10 mouse cellular contexts compared by ENCODE assay signal in the genomic region with DNA sequence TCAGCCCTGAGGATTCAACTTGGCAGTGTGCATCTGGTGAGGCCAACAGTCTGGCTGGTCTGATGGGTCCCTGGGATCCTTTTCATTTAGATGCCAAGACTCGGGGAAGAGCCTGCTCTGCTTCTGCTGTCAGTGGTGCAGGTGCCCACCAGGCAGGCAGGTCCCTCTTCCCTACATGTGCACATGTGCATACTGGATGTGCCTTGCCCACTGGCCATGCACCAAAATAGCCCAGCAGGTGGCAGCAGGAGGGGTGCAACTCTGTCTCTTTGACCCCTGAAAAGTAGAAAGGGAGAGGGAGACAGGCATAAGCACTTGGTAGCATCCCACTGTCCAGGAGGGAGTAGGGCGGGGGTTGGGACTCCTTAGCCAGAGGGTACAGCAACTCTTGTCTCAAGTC.
A peak's percentile ranks its signal among the peaks of the same experiment; 100 is the strongest.
DNase-seq lines count a peak whose midpoint lies in the region; ATAC-seq and TF ChIP-seq lines count a peak whose summit lies in the region.
"Had no signal": no experiment of that assay in that cellular context is flagged by ENCODE, and none has a peak within 500 bp of the region (broad histone marks: within the 10 kb centered on the region; RNA-seq: fewer than 3 reads in every experiment).

No protein-coding gene starts in this region.

- CTCF ChIA-PET in Patski (lab: Charles Lee), result no interaction called here

- TF ChIP-seq CTCF in Patski (IDR thresholded peaks at IDR 0.05), result peak; percentile 46
- peak; percentile 12; the same call in 1 of the 2 replicates for TF ChIP-seq CTCF in small intestine, adult 2 months (IDR thresholded peaks at IDR 0.05; ENCODE audit: extremely low read depth, insufficient read length, insufficient replicate concordance, low read depth, low read length)

- H3K4me3 ChIP-seq in small intestine, adult 2 months (ENCODE audit: low read depth, low read length), result no peak overlapping the region

- POLR2A ChIA-PET in Patski (lab: Charles Lee), result no interaction called here

- in situ Hi-C loops in Patski (cut with MboI; ENCODE audit: low pct_unique_long_range_greater_than_20kb), result loop anchor here (10.0 to 25.0 kb wide), 3 partner anchors 220 to 1313 kb away; a partner anchor contains a TSS

- H3K36me3 ChIP-seq in small intestine, adult 2 months (ENCODE audit: control insufficient read depth, insufficient read depth, low read length), result no peaks in the 10 kb centered on the region

- TF ChIP-seq POLR2A in small intestine, adult 2 months (IDR thresholded peaks at IDR 0.05; ENCODE audit: low read depth, low read length), result no peak

- H3K27ac ChIP-seq in small intestine, adult 2 months (ENCODE audit: insufficient read depth, low read depth, low read length), result no peak overlapping the region

- no peaks in the 10 kb centered on the region for H3K27me3 ChIP-seq in Patski
- H3K27me3 ChIP-seq in small intestine, adult 2 months (ENCODE audit: control insufficient read depth, insufficient read depth, low read length), result no peaks in the 10 kb centered on the region

- no peaks in the 10 kb centered on the region for H3K4me1 ChIP-seq in small intestine, adult 2 months (ENCODE audit: control insufficient read depth, insufficient read depth, insufficient read length, low read length)

- WGBS in small intestine, adult 2 months, result 88% methylated on average over 2 of the region's 2 CpGs

- no peak for ATAC-seq in Patski

- DNase-seq in adrenal gland, postnatal 36 days, result peak; percentile 8 to 10
- DNase-seq in adrenal gland, adult 18-20 months (ENCODE audit: low spot score in 2 of 2), result no peak
- peak; percentile 32 to 35 for DNase-seq in kidney, postnatal 4 days
- no peak for DNase-seq in kidney, postnatal 14 days
- DNase-seq in Patski (ENCODE audit: low read depth, low spot score), result no peak
- no peak for DNase-seq in layer of hippocampus, adult 8-10 months (ENCODE audit: low spot score in 2 of 2)
- DNase-seq in left cerebral cortex, adult 8-10 months (ENCODE audit: low spot score in 2 of 2), result no peak
- DNase-seq: embryo, embryonic 11 days; midbrain, embryonic 14.5 days had no signal

Comparison
In these comparisons a context has a peak if more than half of its experiments do, and no peak if none do; other contexts are left out.
1. DNase-seq: peak in adrenal gland, postnatal 36 days (2 of 2) and kidney, postnatal 4 days (2 of 2); none in adrenal gland, adult 18-20 months (0 of 2), kidney, postnatal 14 days (single experiment), Patski (single experiment), layer of hippocampus, adult 8-10 months (0 of 2) and left cerebral cortex, adult 8-10 months (0 of 2).